Mouse (Mus musculus): ENCODE measurements at regions not wholly inside any gene's neighbourhood (a gene's known extent, or its start where the extent isn't known, plus 50 kb on each side); places are given as distances from the start of the nearest gene placed in this dataset.

DNA sequence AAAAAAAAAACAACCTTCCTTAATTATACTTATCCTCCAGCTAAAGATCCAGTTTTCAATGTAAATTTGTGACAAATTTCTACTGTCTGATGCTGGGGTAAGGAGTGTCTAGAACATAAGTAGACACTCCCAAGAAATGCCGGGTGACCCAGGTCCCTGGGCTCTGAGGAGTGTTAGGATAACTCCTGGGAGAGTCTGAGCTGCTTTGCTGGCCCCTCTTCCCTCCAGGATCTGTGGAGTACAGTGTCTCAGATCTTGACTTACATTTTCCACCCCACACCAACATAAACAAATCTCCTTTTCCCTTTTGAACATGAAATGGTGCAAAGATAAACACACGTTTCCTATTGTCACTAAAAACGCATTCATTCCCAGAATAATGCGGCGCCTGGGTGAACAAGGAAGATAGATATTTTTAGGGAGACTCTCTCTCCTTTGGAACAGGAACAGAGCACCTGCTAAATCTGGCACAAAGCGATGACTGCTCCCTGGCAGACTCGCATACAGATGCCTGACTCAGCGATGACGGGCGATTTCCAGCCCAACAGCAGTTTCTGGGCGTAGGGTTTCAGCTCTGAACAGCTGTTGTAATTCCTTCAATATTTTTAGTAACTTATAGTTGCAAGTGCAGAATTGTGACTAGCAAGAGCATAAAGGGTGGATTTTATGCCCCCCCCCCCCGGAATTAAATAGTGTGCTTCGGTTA is 91.3 kb downstream of the Cavin4 start:
- no peak for TF ChIP-seq CTCF (IDR thresholded peaks at IDR 0.05; ENCODE audit: low read depth)
- no peak for TF ChIP-seq EP300 (optimal IDR thresholded peaks at IDR 0.05)

All from stomach, postnatal 0 days (tissue).